Mouse (Mus musculus): Measurements from ENCODE around the gene Uggt1. TPM values are rescaled to one million over a fixed set of nuclear protein-coding genes. Genes with fewer than 3 reads are reported as not detected.

Uggt1 gene
- polyA plus RNA-seq, 1 experiment from 2014 or later: 56.8 TPM

DNA sequence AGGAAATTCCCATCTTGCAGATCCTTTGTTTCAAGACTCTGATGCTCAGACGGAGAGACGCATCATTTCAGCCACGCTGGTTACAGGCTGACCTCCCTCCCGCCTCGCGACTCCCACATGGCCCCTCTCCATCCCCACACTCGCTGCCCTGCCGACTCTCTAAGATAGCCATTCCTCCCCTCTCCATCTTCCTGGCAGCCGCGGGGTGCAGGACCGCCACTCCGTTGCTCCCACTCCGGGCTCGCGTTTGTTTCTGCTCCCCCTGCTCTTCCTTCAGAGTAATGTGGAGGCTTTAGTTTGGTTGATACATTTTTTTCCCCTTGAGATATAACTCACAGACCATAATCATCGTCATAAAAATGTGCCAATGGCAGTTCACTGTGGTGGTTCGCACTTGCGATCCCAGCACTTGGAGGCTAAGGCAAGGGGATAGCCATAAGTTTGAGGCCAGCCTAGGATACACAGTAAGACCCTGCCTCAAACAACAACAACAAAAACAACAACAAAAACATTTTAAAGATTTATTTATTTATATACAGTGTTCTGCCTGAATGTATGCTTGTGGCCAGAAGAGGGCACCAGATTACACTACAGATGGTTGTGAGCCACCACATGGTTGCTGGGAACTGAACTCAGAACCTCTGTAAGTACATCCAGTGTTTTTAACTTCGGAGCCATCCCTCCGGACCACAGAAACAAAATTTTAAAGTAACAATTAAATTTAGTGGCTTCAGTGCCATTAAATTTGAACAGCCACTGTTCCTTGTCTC, 11.5 kb upstream of the Uggt1 start:
- Histone ChIP-seq H3K9me3 (replicated peaks) (no peaks in the 10 kb centered on the region), H3K4me3 (replicated peaks) (no peak overlapping the region), H3K27ac (replicated peaks) (no peak overlapping the region), H3K4me1 (peaks cover 9% of the 10 kb centered on the region), H3K27me3 (peaks cover 26% of the 10 kb centered on the region), H3K9ac (no peak overlapping the region), H3K36me3 (no peaks in the 10 kb centered on the region), H3K4me2 (replicated peaks) (no peak overlapping the region)
- 28% methylated on average over 20 of the region's 20 CpGs for WGBS
- no peak for ATAC-seq (ENCODE audit: insufficient number of reproducible peaks, low FRiP score, low TSS enrichment, low read depth)

DNA sequence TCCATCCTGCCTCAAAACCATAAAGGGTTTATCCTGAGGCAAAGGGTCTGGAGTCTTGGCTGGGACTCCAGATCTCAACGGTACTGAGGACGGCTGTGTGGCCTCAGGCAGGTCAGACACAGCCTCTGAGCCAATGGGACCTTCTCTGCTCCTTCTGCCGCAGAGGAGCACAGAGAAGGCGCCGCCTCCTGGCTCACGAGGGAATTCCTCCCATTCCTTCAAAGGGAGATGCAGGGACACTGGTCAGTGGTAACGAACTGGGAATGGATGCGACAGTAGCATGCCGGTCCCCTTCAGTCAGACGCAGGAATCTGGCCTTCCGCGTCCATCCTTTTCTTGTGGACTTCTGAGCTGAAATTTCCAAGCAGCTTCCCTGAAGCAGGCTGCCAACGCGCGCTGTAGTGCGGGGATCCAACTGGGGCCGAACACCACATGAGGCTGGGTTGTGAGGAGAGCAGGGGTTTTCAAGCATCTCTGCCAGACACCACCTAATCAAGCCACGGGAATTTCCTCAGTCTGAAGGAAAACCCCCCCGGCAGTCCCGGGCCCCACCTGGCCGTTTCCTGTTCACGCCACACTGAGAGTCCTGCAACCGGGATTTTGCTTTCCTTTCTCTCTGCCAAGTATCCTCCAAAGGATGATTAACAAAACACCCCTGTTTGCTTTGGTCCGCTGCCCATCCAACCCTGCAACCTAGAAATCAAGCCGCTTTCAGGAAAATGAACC, 10.3 kb upstream of the Uggt1 start:
- H3K9me3 ChIP-seq (replicated peaks): no peaks in the 10 kb centered on the region
- WGBS: 5% methylated on average over 25 of the region's 25 CpGs
- H3K4me2 ChIP-seq (replicated peaks): peak overlapping the region; percentile 37
- H3K4me1 ChIP-seq: peaks cover 9% of the 10 kb centered on the region
- no peaks in the 10 kb centered on the region for H3K36me3 ChIP-seq
- ATAC-seq (ENCODE audit: insufficient number of reproducible peaks, low FRiP score, low TSS enrichment, low read depth): no peak
- H3K27me3 ChIP-seq: peaks cover 26% of the 10 kb centered on the region
- H3K4me3 ChIP-seq (replicated peaks): peak overlapping the region; percentile 25
- H3K9ac ChIP-seq: no peak overlapping the region
- H3K27ac ChIP-seq (replicated peaks): 0 out of 2 replicates have a peak overlapping the region, but pooled peaks have one; percentile 17

DNA sequence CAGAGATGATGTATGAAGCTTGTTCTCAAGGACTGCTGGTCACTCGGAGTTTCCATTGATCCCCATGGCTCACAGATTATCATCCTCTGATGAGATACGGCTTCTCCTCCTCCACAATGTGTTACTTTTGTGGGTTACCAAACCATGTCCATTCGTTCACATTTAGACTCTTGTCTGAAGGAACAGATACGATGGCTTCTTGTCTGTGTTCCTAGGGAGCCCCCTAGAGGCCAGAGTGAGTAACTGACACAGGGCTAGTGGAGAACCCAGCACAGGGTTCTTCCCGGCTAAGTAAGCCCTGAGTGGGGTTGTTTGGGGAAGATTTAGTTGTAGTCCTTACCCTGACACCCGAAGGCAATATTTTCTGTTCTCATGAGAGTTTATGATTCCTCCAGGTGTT, 8.3 kb upstream of the Uggt1 start:
- peaks cover 26% of the 10 kb centered on the region for H3K27me3 ChIP-seq
- no peak overlapping the region for H3K4me3 ChIP-seq (replicated peaks)
- H3K27ac ChIP-seq (replicated peaks): no peak overlapping the region
- no peak overlapping the region for H3K4me2 ChIP-seq (replicated peaks)
- H3K4me1 ChIP-seq: peaks cover 9% of the 10 kb centered on the region
- no peaks in the 10 kb centered on the region for H3K36me3 ChIP-seq
- ATAC-seq (ENCODE audit: insufficient number of reproducible peaks, low FRiP score, low TSS enrichment, low read depth): no peak
- H3K9ac ChIP-seq: no peak overlapping the region
- 8% methylated on average over 6 of the region's 6 CpGs for WGBS
- no peaks in the 10 kb centered on the region for H3K9me3 ChIP-seq (replicated peaks)

DNA sequence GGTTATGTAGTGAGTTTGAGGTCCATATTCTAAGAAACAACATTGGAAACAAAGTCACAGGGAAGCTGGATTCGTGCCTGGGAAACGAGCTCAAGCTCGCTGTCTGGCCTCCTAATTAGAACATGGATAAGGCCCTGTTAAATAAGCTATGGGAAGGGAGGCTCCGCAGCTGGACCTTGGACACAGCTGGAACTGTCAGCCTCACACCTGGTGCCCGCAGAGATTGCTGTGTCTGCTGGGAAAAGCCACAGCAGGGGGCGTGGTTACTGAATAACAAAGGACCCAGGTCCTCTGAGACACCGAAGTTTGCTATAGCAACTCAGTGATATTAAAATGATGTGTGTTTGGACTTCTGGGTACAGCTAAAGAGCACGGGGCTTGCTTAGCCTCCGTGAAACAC, 6.9 kb upstream of the Uggt1 start:
- H3K36me3 ChIP-seq: no peaks in the 10 kb centered on the region
- no peaks in the 10 kb centered on the region for H3K9me3 ChIP-seq (replicated peaks)
- peaks cover 9% of the 10 kb centered on the region for H3K4me1 ChIP-seq
- H3K9ac ChIP-seq: no peak overlapping the region
- H3K27me3 ChIP-seq: peaks cover 26% of the 10 kb centered on the region
- 18% methylated on average over 9 of the region's 9 CpGs for WGBS
- H3K4me2 ChIP-seq (replicated peaks): no peak overlapping the region
- no peak overlapping the region for H3K4me3 ChIP-seq (replicated peaks)
- no peak overlapping the region for H3K27ac ChIP-seq (replicated peaks)
- ATAC-seq (ENCODE audit: insufficient number of reproducible peaks, low FRiP score, low TSS enrichment, low read depth): no peak

DNA sequence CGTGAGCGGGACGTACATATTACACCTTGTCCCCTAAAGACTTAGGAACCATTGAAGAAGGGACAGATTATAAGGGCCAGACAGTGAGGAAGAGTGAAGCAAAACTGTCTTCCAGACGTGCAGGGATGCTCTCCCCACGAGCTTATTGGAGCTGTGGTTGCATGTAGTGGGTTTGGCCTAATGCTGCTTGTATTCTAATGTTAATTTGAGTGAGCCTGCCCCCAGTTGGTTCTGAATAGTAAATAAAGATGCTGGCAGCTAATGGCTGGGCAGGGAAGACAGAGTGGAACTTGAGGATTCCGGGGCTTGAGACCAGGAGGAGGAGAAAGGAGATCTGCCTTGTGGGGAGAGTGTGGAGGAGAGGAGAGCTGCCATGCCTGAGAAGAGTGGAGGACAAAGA, 2.2 kb upstream of the Uggt1 start:
- Histone ChIP-seq H3K4me2 (replicated peaks) (no peak overlapping the region), H3K36me3 (no peaks in the 10 kb centered on the region), H3K27me3 (no peaks in the 10 kb centered on the region), H3K4me1 (peaks cover 16% of the 10 kb centered on the region), H3K9me3 (replicated peaks) (no peaks in the 10 kb centered on the region), H3K9ac (no peak overlapping the region), H3K4me3 (replicated peaks) (no peak overlapping the region), H3K27ac (replicated peaks) (no peak overlapping the region)
- 48% methylated on average over 6 of the region's 6 CpGs for WGBS
- ATAC-seq (ENCODE audit: insufficient number of reproducible peaks, low FRiP score, low TSS enrichment, low read depth): no peak

DNA sequence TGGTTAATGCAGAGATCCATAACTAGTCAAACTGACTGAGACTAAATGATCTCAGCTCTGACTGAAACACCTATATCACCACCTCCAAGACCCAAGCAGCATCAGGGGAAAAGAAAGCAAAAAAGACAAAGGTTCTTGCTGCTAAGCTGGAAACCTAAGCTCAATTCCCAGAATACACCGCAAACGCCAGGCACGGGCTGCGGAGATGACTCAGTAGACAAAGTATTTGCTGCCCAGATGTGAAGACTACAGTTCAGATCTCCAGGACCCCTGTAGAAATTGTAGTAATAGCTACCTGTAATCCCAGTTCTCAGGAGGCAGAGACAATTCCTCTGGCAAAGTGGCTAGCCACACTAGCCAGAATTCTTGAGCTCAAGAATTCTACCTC, 302 bp upstream of the Uggt1 start:
- no peaks in the 10 kb centered on the region for H3K36me3 ChIP-seq
- H3K27me3 ChIP-seq: no peaks in the 10 kb centered on the region
- WGBS: 74% methylated on average over 4 of the region's 4 CpGs
- no peak overlapping the region for H3K9ac ChIP-seq
- peak overlapping the region; percentile 79; the same call in 1 of the 2 replicates for H3K4me2 ChIP-seq (replicated peaks)
- H3K4me3 ChIP-seq (replicated peaks): no peak overlapping the region
- no peak overlapping the region for H3K27ac ChIP-seq (replicated peaks)
- H3K9me3 ChIP-seq (replicated peaks): no peaks in the 10 kb centered on the region
- ATAC-seq (ENCODE audit: insufficient number of reproducible peaks, low FRiP score, low TSS enrichment, low read depth): no peak
- H3K4me1 ChIP-seq: peaks cover 19% of the 10 kb centered on the region

DNA sequence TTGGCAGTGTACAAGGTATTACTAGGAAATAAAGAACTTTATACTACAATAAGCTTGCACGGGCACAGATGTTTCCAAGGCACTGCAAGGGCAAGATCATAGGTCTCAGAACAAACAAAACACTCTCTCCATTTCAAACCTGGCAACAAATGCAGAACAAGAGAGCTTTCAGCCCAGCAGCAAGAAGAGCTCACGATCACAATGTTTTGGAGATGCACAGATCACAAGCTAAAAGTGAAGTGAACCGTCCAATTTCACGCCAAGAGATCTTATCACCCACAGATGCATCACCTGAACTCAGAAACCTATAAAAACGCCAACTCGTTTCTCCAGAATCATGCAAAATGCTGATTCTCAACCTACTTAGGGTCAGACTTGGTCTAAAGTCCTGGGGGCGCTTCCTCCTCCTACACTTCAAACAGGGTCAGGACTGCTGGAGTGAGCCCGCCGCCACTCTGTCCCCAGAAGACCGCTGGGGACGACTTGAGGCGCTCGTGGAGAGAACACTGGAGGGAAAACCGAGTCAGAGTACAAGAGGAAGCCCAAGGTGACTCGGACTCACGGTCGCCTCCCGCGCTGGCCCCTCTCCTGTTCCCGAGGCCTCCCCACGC, 968 bp downstream of the Uggt1 start:
- WGBS: 3% methylated on average over 21 of the region's 21 CpGs
- no peaks in the 10 kb centered on the region for H3K36me3 ChIP-seq
- peak overlapping the region; percentile 82 for H3K27ac ChIP-seq (replicated peaks)
- H3K27me3 ChIP-seq: no peaks in the 10 kb centered on the region
- peak overlapping the region; percentile 96 for H3K4me3 ChIP-seq (replicated peaks)
- H3K9me3 ChIP-seq (replicated peaks): no peaks in the 10 kb centered on the region
- H3K4me2 ChIP-seq (replicated peaks): peak overlapping the region; percentile 79
- H3K4me1 ChIP-seq: peaks cover 19% of the 10 kb centered on the region
- ATAC-seq (ENCODE audit: insufficient number of reproducible peaks, low FRiP score, low TSS enrichment, low read depth): peak; percentile 13; the same call in 1 of the 2 replicates
- peak overlapping the region; percentile 76 for H3K9ac ChIP-seq

DNA sequence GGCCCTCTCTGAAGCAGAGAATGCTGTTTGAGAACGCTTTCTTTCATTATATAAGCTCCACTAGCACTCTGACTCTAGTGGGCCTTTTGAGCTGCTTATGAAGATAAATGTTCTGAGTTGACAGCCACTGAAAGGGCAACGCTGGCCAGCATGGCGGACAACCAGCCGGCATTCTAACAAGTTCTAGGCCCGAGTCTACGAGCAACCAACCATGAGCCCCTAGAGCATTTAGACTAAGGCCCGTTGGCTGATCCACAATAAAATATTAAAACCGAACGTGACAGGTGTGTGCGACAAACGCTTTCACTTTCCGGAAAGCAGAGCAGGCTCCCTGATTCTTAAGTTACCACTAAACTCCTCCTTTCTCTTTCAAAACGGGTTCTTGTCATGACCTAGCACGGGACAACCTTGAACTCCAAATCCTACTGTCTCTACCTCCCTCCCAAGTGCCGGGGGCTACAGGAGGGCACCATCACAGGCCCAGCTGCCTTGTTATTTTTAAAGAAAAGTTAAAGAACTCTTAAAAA, 2.6 kb downstream of the Uggt1 start:
- Histone ChIP-seq H3K4me3 (replicated peaks) (no peak overlapping the region), H3K27ac (replicated peaks) (no peak overlapping the region), H3K4me2 (replicated peaks) (no peak overlapping the region), H3K9ac (no peak overlapping the region), H3K4me1 (peaks cover 19% of the 10 kb centered on the region), H3K9me3 (replicated peaks) (no peaks in the 10 kb centered on the region), H3K36me3 (no peaks in the 10 kb centered on the region), H3K27me3 (no peaks in the 10 kb centered on the region)
- WGBS: 84% methylated on average over 15 of the region's 15 CpGs
- ATAC-seq (ENCODE audit: insufficient number of reproducible peaks, low FRiP score, low TSS enrichment, low read depth): no peak

DNA sequence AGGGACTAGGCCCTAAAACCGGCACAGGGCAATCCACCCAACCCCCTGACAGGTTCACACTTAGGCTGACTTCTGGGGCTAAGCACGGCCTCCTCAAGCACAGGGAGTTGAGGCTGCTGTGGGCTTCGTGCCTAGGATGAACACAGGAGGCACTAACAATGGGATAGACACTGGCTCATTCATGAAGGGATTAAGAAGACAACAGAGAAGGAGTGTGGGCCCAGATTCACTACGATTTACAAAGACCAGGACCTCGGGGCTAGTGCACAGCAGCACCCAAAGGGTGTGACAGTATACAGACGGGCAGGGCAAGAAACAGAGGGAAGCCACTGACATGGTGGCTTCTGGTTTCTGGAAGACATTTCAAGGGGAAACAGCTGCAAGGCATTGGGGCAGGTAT, 4.3 kb downstream of the Uggt1 start:
- H3K4me3 ChIP-seq (replicated peaks): no peak overlapping the region
- WGBS: 50% methylated on average over 6 of the region's 6 CpGs
- no peak overlapping the region for H3K27ac ChIP-seq (replicated peaks)
- H3K36me3 ChIP-seq: no peaks in the 10 kb centered on the region
- H3K4me1 ChIP-seq: peaks cover 19% of the 10 kb centered on the region
- no peak overlapping the region for H3K9ac ChIP-seq
- H3K4me2 ChIP-seq (replicated peaks): no peak overlapping the region
- no peaks in the 10 kb centered on the region for H3K27me3 ChIP-seq
- no peak for ATAC-seq (ENCODE audit: insufficient number of reproducible peaks, low FRiP score, low TSS enrichment, low read depth)
- H3K9me3 ChIP-seq (replicated peaks): no peaks in the 10 kb centered on the region

DNA sequence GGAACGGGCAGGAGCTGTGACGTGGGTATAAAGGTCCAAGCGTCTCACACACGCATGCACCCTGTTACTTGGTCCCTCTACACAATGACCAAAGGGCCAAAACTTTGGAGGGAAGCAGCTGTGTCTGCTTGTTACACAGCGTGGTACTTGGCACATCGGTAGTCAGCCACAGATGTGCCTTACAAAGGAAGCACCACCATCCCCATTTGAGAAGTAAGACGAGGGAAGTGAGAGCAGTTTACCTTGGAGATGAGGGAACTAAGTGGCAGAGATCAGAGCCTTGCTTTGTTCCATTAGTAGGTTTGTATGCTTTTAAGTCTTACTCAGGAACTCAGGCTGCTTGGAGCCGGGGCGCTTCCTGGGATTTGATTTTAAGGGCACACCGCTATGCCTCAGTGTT, 5.1 kb downstream of the Uggt1 start:
- Histone ChIP-seq H3K36me3 (peaks cover 5% of the 10 kb centered on the region), H3K27ac (replicated peaks) (no peak overlapping the region), H3K4me2 (replicated peaks) (no peak overlapping the region), H3K9me3 (replicated peaks) (no peaks in the 10 kb centered on the region), H3K27me3 (no peaks in the 10 kb centered on the region), H3K4me1 (peaks cover 19% of the 10 kb centered on the region), H3K9ac (no peak overlapping the region), H3K4me3 (replicated peaks) (no peak overlapping the region)
- WGBS: 94% methylated on average over 10 of the region's 10 CpGs
- no peak for ATAC-seq (ENCODE audit: insufficient number of reproducible peaks, low FRiP score, low TSS enrichment, low read depth)

DNA sequence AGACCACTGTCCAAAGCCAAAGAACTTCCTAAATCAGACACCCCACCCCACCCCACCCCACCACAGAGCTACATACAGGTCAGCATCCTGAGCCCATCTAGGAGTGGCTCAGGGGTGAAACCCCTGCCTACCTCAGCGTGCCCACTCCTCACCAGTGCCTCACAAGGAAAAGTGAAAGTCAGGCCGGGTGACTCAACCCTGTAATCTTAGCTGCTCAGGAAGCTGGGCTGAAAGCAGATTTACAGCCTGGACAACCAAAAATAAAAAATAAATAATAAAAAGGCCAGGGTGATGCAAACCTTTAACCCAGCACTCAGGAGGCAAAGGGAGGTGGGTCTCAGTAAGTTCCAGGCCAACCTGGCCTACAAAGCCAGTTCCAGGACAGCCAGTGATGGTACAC, 8.7 kb downstream of the Uggt1 start:
- no peak overlapping the region for H3K4me2 ChIP-seq (replicated peaks)
- ATAC-seq (ENCODE audit: insufficient number of reproducible peaks, low FRiP score, low TSS enrichment, low read depth): no peak
- no peak overlapping the region for H3K9ac ChIP-seq
- WGBS: 85% methylated on average over 2 of the region's 2 CpGs
- no peak overlapping the region for H3K27ac ChIP-seq (replicated peaks)
- no peaks in the 10 kb centered on the region for H3K4me1 ChIP-seq
- no peaks in the 10 kb centered on the region for H3K9me3 ChIP-seq (replicated peaks)
- H3K36me3 ChIP-seq: peaks cover 12% of the 10 kb centered on the region
- H3K4me3 ChIP-seq (replicated peaks): no peak overlapping the region
- no peaks in the 10 kb centered on the region for H3K27me3 ChIP-seq
